Mouse (Mus musculus) retina, postnatal 1 day (tissue): ENCODE results near the gene Spz1.

Source experiments
- DNase-seq: peaks from one replicate; pipeline ENCODE4 v3.0.0-alpha.2; 2012

Gene Spz1

GRCm38 (mm10) chr13:92578210-92578609 lies 2.2 kb upstream of the Spz1 start:
- DNase-seq, result no peak

- DNase-seq, result no peak
These were observed 716 bp upstream of the Spz1 start for GRCm38 (mm10) chr13:92576688-92577087.

GRCm38 (mm10) chr13:92559429-92559828 lies 16.5 kb downstream of the Spz1 start:
- no peak for DNase-seq

- peak; percentile 9 for DNase-seq
These were observed 18.7 kb downstream of the Spz1 start for GRCm38 (mm10) chr13:92557229-92557628.

GRCm38 (mm10) chr13:92556458-92557126 lies 19.4 kb downstream of the Spz1 start:
- DNase-seq, result peak; percentile 67

- DNase-seq, result no peak
These were observed 28.9 kb downstream of the Spz1 start for GRCm38 (mm10) chr13:92547093-92547492.

GRCm38 (mm10) chr13:92540997-92541396 lies 35.0 kb downstream of the Spz1 start:
- no peak for DNase-seq

GRCm38 (mm10) chr13:92539126-92539525 lies 36.8 kb downstream of the Spz1 start:
- DNase-seq, result no peak

GRCm38 (mm10) chr13:92533801-92534200 lies 42.2 kb downstream of the Spz1 start:
- DNase-seq, result no peak

- DNase-seq, result no peak
These were observed 43.8 kb downstream of the Spz1 start for GRCm38 (mm10) chr13:92532216-92532615.

- DNase-seq, result no peak
These were observed 44.7 kb downstream of the Spz1 start for GRCm38 (mm10) chr13:92531237-92531636.

GRCm38 (mm10) chr13:92530721-92531211 lies 45.2 kb downstream of the Spz1 start, which contains the start of gene Zfyve16:
TSS of gene Zfyve16 (minus strand) at chr13:92530868.
- peak; percentile 98 for DNase-seq

- DNase-seq, result no peak
These were observed 45.9 kb downstream of the Spz1 start for GRCm38 (mm10) chr13:92529828-92530720.
